Mouse (Mus musculus) intestine, embryonic 14.5 days (tissue): ENCODE measurements around the gene Large2. TPM values are rescaled to one million over a fixed set of nuclear protein-coding genes. Genes with fewer than 3 reads are reported as not detected.

ENCODE experiments used
- ATAC-seq: fragments of 200-750 bp; cut with Nextera tagmentation; replicated peaks from 2 replicates; pipeline ENCODE4 v1.8.0; 2017; ENCODE audit warnings: low read depth, moderate number of reproducible peaks, moderate TSS enrichment, moderate library complexity; ENCODE audit not compliant: low FRiP score, low TSS enrichment
- DNase-seq: peaks from one replicate; pipeline ENCODE4 v3.0.0-alpha.2; 2018; ENCODE audit warnings: low spot score
- H3K27ac ChIP-seq: fragments of 300-500 bp; sonication (generic); 2 replicates; pipeline ENCODE4 v1.5.1; 2014; ENCODE audit warnings: low read depth, mild to moderate bottlenecking, control low read depth
- H3K27me3 ChIP-seq: fragments of 300-500 bp; sonication (generic); replicated peaks from 2 replicates; pipeline ENCODE4 v1.6.1; 2014; ENCODE audit warnings: low read length, control low read depth; ENCODE audit not compliant: control insufficient read depth, insufficient read depth
- H3K36me3 ChIP-seq: fragments of 300-500 bp; sonication (generic); 2 replicates; pipeline ENCODE4 v1.6.1; 2014; ENCODE audit warnings: low read length, control low read depth; ENCODE audit not compliant: control insufficient read depth, insufficient read depth
- H3K4me1 ChIP-seq: fragments of 300-500 bp; sonication (generic); replicated peaks from 2 replicates; pipeline ENCODE4 v1.6.1; 2014; ENCODE audit warnings: low read length, control low read depth, mixed read lengths; ENCODE audit not compliant: control insufficient read depth, insufficient read depth
- H3K4me2 ChIP-seq: fragments of 300-500 bp; sonication (generic); 2 replicates; pipeline ENCODE4 v1.6.1; 2014; ENCODE audit warnings: low read length
- H3K4me3 ChIP-seq: fragments of 300-500 bp; sonication (generic); 2 replicates; pipeline ENCODE4 v1.5.1; 2014; ENCODE audit warnings: low read depth, low read length, control low read depth, mixed read lengths
- H3K9ac ChIP-seq: fragments of 300-500 bp; sonication (generic); 2 replicates; pipeline ENCODE4 v1.6.1; 2014; ENCODE audit warnings: mild to moderate bottlenecking, low read length
- H3K9me3 ChIP-seq: fragments of 300-500 bp; sonication (generic); 2 replicates; pipeline ENCODE4 v1.6.1; 2016; ENCODE audit warnings: low read length, control low read depth; ENCODE audit not compliant: control insufficient read depth
- WGBS: fragments of 180-500 bp; shearing (Covaris S2); extraction: QIAGEN DNeasy Blood & Tissue Kit; methylation state at CpG from one replicate; pipeline ENCODE4 v1.1.7; 2014; 5-methylcytosine and 5-hydroxymethylcytosine counted together
- polyA plus RNA-seq: library from polyadenylated mRNA; unstranded; fragments of >200 nt; fragmentation: Nextera tagmentation; extraction: Ambion mirVana; gene quantifications from 2 replicates; pipeline ENCODE4 v1.2.1, GENCODE M21; 2014

Gene Large2
- polyA plus RNA-seq, 1 experiment from 2014 or later, result 12.6 TPM

GRCm38 (mm10) chr2:92379783-92380494 is 5.3 kb upstream of the Large2 start:
- DNase-seq (no peak), ATAC-seq (no peak)
- no peaks in the 10 kb centered on the region for H3K9me3 ChIP-seq
- no peaks in the 10 kb centered on the region for H3K27me3 ChIP-seq
- 79% methylated on average over 17 of the region's 17 CpGs for WGBS
- H3K4me3 ChIP-seq, result no peak overlapping the region
- no peak overlapping the region for H3K4me2 ChIP-seq
- no peak overlapping the region for H3K9ac ChIP-seq
- no peak overlapping the region for H3K27ac ChIP-seq
- H3K36me3 ChIP-seq, result peaks cover 68% of the 10 kb centered on the region
- H3K4me1 ChIP-seq, result peaks cover 8% of the 10 kb centered on the region

- ATAC-seq (no peak), DNase-seq (no peak)
- H3K36me3 ChIP-seq, result peaks cover 46% of the 10 kb centered on the region
- no peak overlapping the region for H3K4me2 ChIP-seq
- peaks cover 14% of the 10 kb centered on the region for H3K4me1 ChIP-seq
- no peak overlapping the region for H3K27ac ChIP-seq
- H3K9ac ChIP-seq, result no peak overlapping the region
- no peak overlapping the region for H3K4me3 ChIP-seq
- H3K27me3 ChIP-seq, result no peaks in the 10 kb centered on the region
- H3K9me3 ChIP-seq, result no peaks in the 10 kb centered on the region
- WGBS, result 91% methylated on average over 7 of the region's 7 CpGs
These were observed 2.7 kb upstream of the Large2 start for GRCm38 (mm10) chr2:92377320-92377719.

- WGBS, result 84% methylated on average over 6 of the region's 6 CpGs
- DNase-seq (no peak), ATAC-seq (no peak)
These were observed 1.6 kb upstream of the Large2 start for GRCm38 (mm10) chr2:92376300-92376699.

GRCm38 (mm10) chr2:92375788-92376187 is 1.1 kb upstream of the Large2 start:
- no peak for ATAC-seq
- peak overlapping the region; percentile 58 for H3K27ac ChIP-seq

More at GRCm38 (mm10) chr2:92376300-92376699, 1.6 kb upstream of the Large2 start:
- Histone ChIP-seq H3K36me3 (peaks cover 35% of the 10 kb centered on the region), H3K9ac (no peak overlapping the region; the same call in 1 of the 2 replicates), H3K4me1 (peaks cover 18% of the 10 kb centered on the region), H3K4me2 (peak overlapping the region; percentile 95), H3K27me3 (peaks cover 4% of the 10 kb centered on the region; the same call in 1 of the 2 replicates), H3K4me3 (peak overlapping the region; percentile 88), H3K27ac (no peak overlapping the region), H3K9me3 (no peaks in the 10 kb centered on the region)

GRCm38 (mm10) chr2:92375099-92375623 is 492 bp upstream of the Large2 start:
- under 1% methylated on average over 28 of the region's 29 CpGs for WGBS
- Histone ChIP-seq H3K36me3 (peaks cover 24% of the 10 kb centered on the region), H3K4me1 (peaks cover 26% of the 10 kb centered on the region), H3K4me2 (peak overlapping the region; percentile 95), H3K27ac (peak overlapping the region; percentile 58), H3K9me3 (no peaks in the 10 kb centered on the region), H3K4me3 (peak overlapping the region; percentile 88), H3K27me3 (peaks cover 14% of the 10 kb centered on the region), H3K9ac (peak overlapping the region; percentile 64)
- DNase-seq (peak; percentile 94), ATAC-seq (peak; percentile 86)

More at GRCm38 (mm10) chr2:92375788-92376187, 1.1 kb upstream of the Large2 start:
- Histone ChIP-seq H3K27me3 (peaks cover 8% of the 10 kb centered on the region; the same call in 1 of the 2 replicates), H3K4me2 (peak overlapping the region; percentile 95), H3K4me3 (peak overlapping the region; percentile 88), H3K9ac (peak overlapping the region; percentile 64), H3K4me1 (peaks cover 23% of the 10 kb centered on the region), H3K36me3 (peaks cover 30% of the 10 kb centered on the region), H3K9me3 (no peaks in the 10 kb centered on the region)
- DNase-seq, result no peak
- WGBS, result 12% methylated on average over 10 of the region's 10 CpGs

- H3K27ac ChIP-seq, result no peak overlapping the region
- no peak overlapping the region for H3K4me2 ChIP-seq
- DNase-seq (no peak), ATAC-seq (no peak)
- peaks cover 26% of the 10 kb centered on the region for H3K4me1 ChIP-seq
- peaks cover 19% of the 10 kb centered on the region for H3K27me3 ChIP-seq
- H3K4me3 ChIP-seq, result no peak overlapping the region
- 81% methylated on average over 11 of the region's 11 CpGs for WGBS
- H3K9ac ChIP-seq, result no peak overlapping the region
- peaks cover 7% of the 10 kb centered on the region for H3K36me3 ChIP-seq
- H3K9me3 ChIP-seq, result no peaks in the 10 kb centered on the region
These were observed 1.2 kb downstream of the Large2 start for GRCm38 (mm10) chr2:92373437-92373813.

- Histone ChIP-seq H3K4me3 (no peak overlapping the region), H3K36me3 (peaks cover 2% of the 10 kb centered on the region; the same call in 1 of the 2 replicates), H3K9ac (no peak overlapping the region), H3K9me3 (no peaks in the 10 kb centered on the region), H3K4me1 (peaks cover 26% of the 10 kb centered on the region), H3K4me2 (no peak overlapping the region), H3K27ac (no peak overlapping the region), H3K27me3 (peaks cover 19% of the 10 kb centered on the region)
- WGBS, result 51% methylated on average over 9 of the region's 9 CpGs
- DNase-seq (no peak), ATAC-seq (no peak)
These were observed 1.8 kb downstream of the Large2 start for GRCm38 (mm10) chr2:92372767-92373436.

GRCm38 (mm10) chr2:92371971-92372690 is 2.5 kb downstream of the Large2 start:
- Histone ChIP-seq H3K27ac (no peak overlapping the region; the same call in 1 of the 2 replicates), H3K4me2 (no peak overlapping the region), H3K36me3 (no peaks in the 10 kb centered on the region), H3K4me3 (no peak overlapping the region), H3K9ac (no peak overlapping the region), H3K27me3 (peaks cover 19% of the 10 kb centered on the region), H3K9me3 (no peaks in the 10 kb centered on the region), H3K4me1 (peaks cover 26% of the 10 kb centered on the region)
- DNase-seq (no peak), ATAC-seq (no peak)
- WGBS, result 32% methylated on average over 10 of the region's 10 CpGs
